Mouse (Mus musculus) myocyte (in vitro differentiated cells): ENCODE data around the gene Fam198a.

Source experiments
- E2F4 ChIP-seq: IDR thresholded peaks from one replicate; pipeline ENCODE4 v1.6.1; 2011; ENCODE audit warnings: mild to moderate bottlenecking, control low read depth, moderate library complexity; ENCODE audit not compliant: insufficient read depth
- MYOG ChIP-seq, 3 experiments: IDR thresholded peaks; one replicate each; pipeline ENCODE4 v1.6.1; 2011; ENCODE audit warnings: control low read depth in 2 of 3, low read depth in 2 of 3, mild to moderate bottlenecking in 2 of 3; ENCODE audit not compliant: insufficient read length in 2 of 3, control insufficient read depth in 1 of 3, insufficient read depth in 1 of 3
- POLR2A ChIP-seq: IDR thresholded peaks from one replicate; pipeline ENCODE4 v1.6.1; 2011; ENCODE audit warnings: low read depth, mild to moderate bottlenecking, control low read depth, moderate library complexity; ENCODE audit not compliant: insufficient read length
- POLR2AphosphoS2 ChIP-seq: IDR thresholded peaks from one replicate; pipeline ENCODE4 v1.6.1; 2011; ENCODE audit warnings: low read depth, control low read depth; ENCODE audit not compliant: insufficient read length
- SRF ChIP-seq: IDR thresholded peaks from one replicate; pipeline ENCODE4 v1.6.1; 2011; ENCODE audit warnings: low read depth; ENCODE audit not compliant: control insufficient read depth, insufficient read length
- TCF12 ChIP-seq: IDR thresholded peaks from one replicate; pipeline ENCODE4 v1.6.1; 2011; ENCODE audit warnings: mild to moderate bottlenecking, control low read depth; ENCODE audit not compliant: poor library complexity, insufficient read depth, severe bottlenecking
- TCF3 ChIP-seq: IDR thresholded peaks from one replicate; pipeline ENCODE4 v1.6.1; 2011; ENCODE audit warnings: low read depth, control low read depth; ENCODE audit not compliant: insufficient read length
- USF1 ChIP-seq: IDR thresholded peaks from one replicate; pipeline ENCODE4 v1.6.1; 2011; ENCODE audit warnings: low read depth, mild to moderate bottlenecking, control low read depth, moderate library complexity

GRCm38 (mm10) chr9:121969841-121970381 lies 19.1 kb downstream of the Fam198a start:
- TF ChIP-seq POLR2A (no peak), SRF (no peak), USF1 (no peak), POLR2AphosphoS2 (no peak), TCF3 (no peak), E2F4 (no peak), TCF12 (no peak), MYOG (IDR thresholded peaks at IDR 0.05; ENCODE audit: control insufficient read depth in 1 of 3, insufficient read depth in 1 of 3, insufficient read length in 2 of 3, low read depth in 2 of 3) (no peak)
